Mouse (Mus musculus): ENCODE measurements at regions not wholly inside any gene's neighbourhood (a gene's known extent, or its start where the extent isn't known, plus 50 kb on each side); places are given as distances from the start of the nearest gene placed in this dataset.
A peak's percentile ranks its signal among the peaks of the same experiment; 100 is the strongest.

DNA sequence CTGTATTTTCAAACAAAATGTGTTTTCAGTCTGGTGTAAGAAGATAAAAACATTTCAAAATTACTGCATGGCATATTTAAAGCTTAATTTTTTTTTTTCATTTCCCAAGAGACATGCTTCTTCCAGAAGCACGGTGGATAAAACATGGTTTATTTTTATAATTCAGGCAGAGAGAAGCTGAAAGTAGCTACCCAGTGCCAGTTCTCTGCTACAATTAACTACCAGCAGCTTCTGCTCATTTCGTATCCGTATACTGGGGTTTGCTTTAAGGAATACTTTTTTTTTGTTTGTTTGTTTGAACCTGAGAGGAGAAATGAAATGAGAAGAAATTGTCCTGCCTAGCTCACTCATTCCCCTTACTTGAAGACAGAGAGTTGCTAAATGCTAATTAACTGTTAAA is 98.9 kb upstream of the Tmtc1 start:
- H3K27ac ChIP-seq (ENCODE audit: low read depth, low read length): no peak overlapping the region
- no peaks in the 10 kb centered on the region for H3K4me1 ChIP-seq (replicated peaks; ENCODE audit: control insufficient read depth, insufficient read depth, low read length)
- no peak overlapping the region for H3K4me3 ChIP-seq (ENCODE audit: low read depth, low read length)
- H3K9ac ChIP-seq (ENCODE audit: low read depth, low read length): no peak overlapping the region
- H3K4me2 ChIP-seq: no peak overlapping the region
- DNase-seq (ENCODE audit: low spot score) (no peak), ATAC-seq (replicated peaks; ENCODE audit: low FRiP score) (no peak)
- H3K27me3 ChIP-seq (replicated peaks; ENCODE audit: control insufficient read depth, insufficient read depth, low read length): no peaks in the 10 kb centered on the region
- H3K9me3 ChIP-seq (ENCODE audit: control insufficient read depth, low read length): no peaks in the 10 kb centered on the region
- no peaks in the 10 kb centered on the region for H3K36me3 ChIP-seq (ENCODE audit: control insufficient read depth, insufficient read depth, low read length)
- 72% methylated on average over 3 of the region's 3 CpGs for WGBS

DNA sequence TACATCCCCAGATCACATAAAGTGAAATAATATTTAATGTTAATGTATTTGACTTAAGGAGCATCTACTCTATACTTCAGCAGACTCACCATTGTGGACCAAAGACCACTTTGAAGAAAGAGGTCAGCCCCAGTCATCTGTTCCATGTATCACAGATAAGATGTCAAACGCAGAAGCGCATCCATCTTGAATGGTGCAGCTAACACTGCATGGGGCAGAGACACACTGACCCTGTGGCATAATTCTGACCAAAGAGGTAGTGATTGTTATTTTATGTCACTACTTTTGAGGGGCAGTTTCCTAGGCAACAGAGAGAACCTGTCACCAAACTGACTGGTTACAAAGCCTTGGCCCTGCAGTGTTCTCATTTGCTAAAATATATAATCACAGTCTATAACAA is 97.8 kb upstream of the Tmtc1 start:
- Histone ChIP-seq H3K4me3 (ENCODE audit: low read depth, low read length) (no peak overlapping the region), H3K9ac (ENCODE audit: low read depth, low read length) (no peak overlapping the region), H3K4me1 (replicated peaks; ENCODE audit: control insufficient read depth, insufficient read depth, low read length) (no peaks in the 10 kb centered on the region), H3K9me3 (ENCODE audit: control insufficient read depth, low read length) (no peaks in the 10 kb centered on the region), H3K4me2 (no peak overlapping the region), H3K27ac (ENCODE audit: low read depth, low read length) (no peak overlapping the region), H3K27me3 (replicated peaks; ENCODE audit: control insufficient read depth, insufficient read depth, low read length) (no peaks in the 10 kb centered on the region), H3K36me3 (ENCODE audit: control insufficient read depth, insufficient read depth, low read length) (no peaks in the 10 kb centered on the region)
- WGBS: 90% methylated on average over 2 of the region's 2 CpGs
- ATAC-seq (replicated peaks; ENCODE audit: low FRiP score) (no peak), DNase-seq (ENCODE audit: low spot score) (no peak)

DNA sequence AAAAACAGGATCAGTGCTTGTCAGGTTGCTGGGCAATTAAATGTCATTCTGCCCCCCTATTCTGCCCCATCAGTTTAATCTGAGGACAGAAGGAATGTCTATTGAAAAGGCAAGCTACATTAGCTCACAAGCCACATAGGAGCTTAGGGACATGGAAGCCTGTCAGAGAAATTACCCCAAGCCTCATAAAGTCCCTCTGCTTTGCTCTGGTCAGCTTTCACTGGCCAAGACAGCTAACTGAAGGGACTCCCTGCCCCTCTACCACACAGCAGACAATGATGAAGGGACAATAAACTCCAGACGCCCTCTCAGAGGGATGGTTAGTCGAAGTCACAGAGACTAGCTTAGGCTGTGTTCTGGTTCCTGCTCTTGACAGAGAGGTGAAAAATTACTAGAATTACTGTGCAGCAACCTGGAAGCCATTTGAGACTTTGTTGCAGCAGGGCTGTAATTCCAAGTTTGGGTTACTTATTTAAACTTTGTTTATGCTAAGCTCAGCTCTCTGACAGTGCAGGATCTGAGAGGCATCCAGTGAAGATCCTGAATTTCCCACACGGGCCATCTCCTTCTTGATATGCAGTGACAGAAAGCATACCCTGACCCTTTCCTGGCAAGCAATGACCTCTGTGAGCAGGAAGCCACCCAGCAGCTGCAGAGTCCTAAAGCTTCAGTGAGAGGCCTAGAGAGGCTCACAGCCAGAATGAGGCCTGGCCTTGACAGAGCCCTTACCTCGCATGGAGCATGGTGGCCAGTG is 95.2 kb upstream of the Tmtc1 start:
- Histone ChIP-seq H3K4me1 (replicated peaks; ENCODE audit: control insufficient read depth, insufficient read depth, low read length) (no peaks in the 10 kb centered on the region), H3K9me3 (ENCODE audit: control insufficient read depth, low read length) (no peaks in the 10 kb centered on the region), H3K9ac (ENCODE audit: low read depth, low read length) (no peak overlapping the region), H3K4me3 (ENCODE audit: low read depth, low read length) (no peak overlapping the region), H3K27ac (ENCODE audit: low read depth, low read length) (no peak overlapping the region), H3K27me3 (replicated peaks; ENCODE audit: control insufficient read depth, insufficient read depth, low read length) (no peaks in the 10 kb centered on the region), H3K36me3 (ENCODE audit: control insufficient read depth, insufficient read depth, low read length) (no peaks in the 10 kb centered on the region), H3K4me2 (no peak overlapping the region)
- DNase-seq (ENCODE audit: low spot score) (no peak), ATAC-seq (replicated peaks; ENCODE audit: low FRiP score) (no peak)
- WGBS: 54% methylated on average over 4 of the region's 4 CpGs

DNA sequence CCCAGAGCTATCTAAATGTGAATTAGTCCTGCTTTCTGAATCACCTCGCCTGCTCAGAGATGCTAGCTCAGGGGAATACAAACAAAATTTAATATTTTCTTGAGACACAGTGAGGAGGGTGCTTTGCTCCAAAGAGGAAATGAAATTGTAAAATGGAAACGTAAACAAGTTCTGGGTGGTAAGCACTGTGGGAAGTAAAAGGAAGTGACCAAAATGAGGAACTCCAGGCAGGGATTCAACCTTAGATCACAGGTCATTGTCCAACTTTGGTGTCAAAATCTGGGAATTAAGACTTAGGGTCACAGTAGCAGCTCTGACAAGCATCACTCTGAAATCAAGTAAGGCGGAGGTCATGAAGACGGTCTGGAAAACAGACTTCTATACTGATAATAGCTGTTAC is 90.2 kb upstream of the Tmtc1 start:
- Histone ChIP-seq H3K27me3 (replicated peaks; ENCODE audit: control insufficient read depth, insufficient read depth, low read length) (no peaks in the 10 kb centered on the region), H3K4me1 (replicated peaks; ENCODE audit: control insufficient read depth, insufficient read depth, low read length) (no peaks in the 10 kb centered on the region), H3K4me2 (no peak overlapping the region), H3K36me3 (ENCODE audit: control insufficient read depth, insufficient read depth, low read length) (no peaks in the 10 kb centered on the region), H3K9me3 (ENCODE audit: control insufficient read depth, low read length) (no peaks in the 10 kb centered on the region), H3K27ac (ENCODE audit: low read depth, low read length) (no peak overlapping the region), H3K9ac (ENCODE audit: low read depth, low read length) (no peak overlapping the region), H3K4me3 (ENCODE audit: low read depth, low read length) (no peak overlapping the region)
- ATAC-seq (replicated peaks; ENCODE audit: low FRiP score) (no peak), DNase-seq (ENCODE audit: low spot score) (no peak)
- 70% methylated on average over 4 of the region's 4 CpGs for WGBS

DNA sequence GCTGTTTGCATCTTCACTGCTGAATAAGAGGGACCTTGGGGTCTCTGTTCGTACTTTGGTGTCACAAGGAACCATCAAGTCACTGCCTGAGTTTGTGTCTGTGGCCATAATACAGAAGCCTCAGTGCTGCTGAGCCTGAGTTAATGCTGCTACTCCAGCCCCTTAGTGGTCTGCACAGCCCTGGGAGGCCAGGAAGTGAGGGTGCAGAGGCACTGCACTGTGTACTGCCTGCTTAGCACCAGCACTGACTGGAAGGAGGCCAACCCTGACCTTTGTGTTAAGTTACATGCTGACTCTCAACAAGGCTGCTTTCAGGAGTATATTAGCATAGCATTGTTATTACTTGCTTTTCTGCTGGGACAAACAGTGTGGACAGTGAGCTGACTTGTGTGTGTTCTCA is 86.9 kb upstream of the Tmtc1 start:
- H3K27ac ChIP-seq (ENCODE audit: low read depth, low read length): no peak overlapping the region
- no peaks in the 10 kb centered on the region for H3K9me3 ChIP-seq (ENCODE audit: control insufficient read depth, low read length)
- no peak overlapping the region for H3K4me3 ChIP-seq (ENCODE audit: low read depth, low read length)
- no peaks in the 10 kb centered on the region for H3K4me1 ChIP-seq (replicated peaks; ENCODE audit: control insufficient read depth, insufficient read depth, low read length)
- DNase-seq (ENCODE audit: low spot score): no peak
- no peaks in the 10 kb centered on the region for H3K27me3 ChIP-seq (replicated peaks; ENCODE audit: control insufficient read depth, insufficient read depth, low read length)
- H3K9ac ChIP-seq (ENCODE audit: low read depth, low read length): no peak overlapping the region
- WGBS: 81% methylated on average over 1 of the region's 1 CpGs
- ATAC-seq (replicated peaks; ENCODE audit: low FRiP score): no peak
- H3K4me2 ChIP-seq: no peak overlapping the region
- no peaks in the 10 kb centered on the region for H3K36me3 ChIP-seq (ENCODE audit: control insufficient read depth, insufficient read depth, low read length)

DNA sequence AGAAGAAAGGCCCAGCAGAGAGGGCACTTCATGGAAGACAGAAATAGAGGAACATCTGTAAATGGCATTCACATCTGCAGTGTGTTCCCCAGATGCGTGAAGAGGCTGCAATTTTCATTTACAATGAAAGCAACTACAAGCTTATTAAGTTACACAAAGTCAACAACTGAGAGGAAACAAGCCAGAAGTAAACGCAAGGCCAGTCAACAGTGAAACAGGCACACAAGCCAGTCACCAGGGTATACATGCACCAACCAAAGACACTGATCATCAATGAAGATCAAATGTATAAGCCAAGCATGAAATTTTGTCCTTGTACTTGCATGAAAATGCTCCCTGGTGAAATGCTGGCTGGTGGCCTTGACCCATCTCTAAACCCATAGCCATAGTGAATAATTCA is 84.4 kb upstream of the Tmtc1 start:
- ATAC-seq (replicated peaks; ENCODE audit: low FRiP score) (no peak), DNase-seq (ENCODE audit: low spot score) (no peak)
- H3K9me3 ChIP-seq (ENCODE audit: control insufficient read depth, low read length): no peaks in the 10 kb centered on the region
- no peak overlapping the region for H3K4me3 ChIP-seq (ENCODE audit: low read depth, low read length)
- H3K36me3 ChIP-seq (ENCODE audit: control insufficient read depth, insufficient read depth, low read length): no peaks in the 10 kb centered on the region
- WGBS: 81% methylated on average over 2 of the region's 2 CpGs
- no peak overlapping the region for H3K27ac ChIP-seq (ENCODE audit: low read depth, low read length)
- no peak overlapping the region for H3K9ac ChIP-seq (ENCODE audit: low read depth, low read length)
- no peaks in the 10 kb centered on the region for H3K4me1 ChIP-seq (replicated peaks; ENCODE audit: control insufficient read depth, insufficient read depth, low read length)
- H3K4me2 ChIP-seq: no peak overlapping the region
- no peaks in the 10 kb centered on the region for H3K27me3 ChIP-seq (replicated peaks; ENCODE audit: control insufficient read depth, insufficient read depth, low read length)

DNA sequence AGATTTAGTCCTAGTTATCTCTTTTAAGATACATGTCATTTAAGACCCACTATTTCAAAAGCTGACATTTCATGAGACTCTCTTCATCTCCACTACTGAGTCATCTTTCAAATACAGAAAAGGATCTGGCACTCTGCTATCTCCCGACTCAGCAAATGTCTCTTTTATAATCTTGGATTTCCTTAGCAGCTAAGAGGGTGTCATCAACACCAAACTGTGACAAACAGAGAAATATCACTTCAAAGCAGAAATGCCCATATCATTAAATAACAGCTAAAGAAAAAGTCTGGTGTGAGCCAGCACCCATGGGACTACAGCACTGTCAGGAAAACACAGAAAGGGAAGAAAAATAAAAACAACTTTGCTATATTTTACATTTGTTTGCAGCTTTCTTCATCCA is 78.7 kb upstream of the Tmtc1 start:
- no peak overlapping the region for H3K4me2 ChIP-seq
- H3K27ac ChIP-seq (ENCODE audit: low read depth, low read length): no peak overlapping the region
- H3K9ac ChIP-seq (ENCODE audit: low read depth, low read length): no peak overlapping the region
- no peak overlapping the region for H3K4me3 ChIP-seq (ENCODE audit: low read depth, low read length)
- ATAC-seq (replicated peaks; ENCODE audit: low FRiP score): no peak
- H3K4me1 ChIP-seq (replicated peaks; ENCODE audit: control insufficient read depth, insufficient read depth, low read length): no peaks in the 10 kb centered on the region
- DNase-seq (ENCODE audit: low spot score): no peak
- 42% methylated on average over 1 of the region's 1 CpGs for WGBS
- H3K27me3 ChIP-seq (replicated peaks; ENCODE audit: control insufficient read depth, insufficient read depth, low read length): no peaks in the 10 kb centered on the region
- H3K9me3 ChIP-seq (ENCODE audit: control insufficient read depth, low read length): no peaks in the 10 kb centered on the region
- no peaks in the 10 kb centered on the region for H3K36me3 ChIP-seq (ENCODE audit: control insufficient read depth, insufficient read depth, low read length)

DNA sequence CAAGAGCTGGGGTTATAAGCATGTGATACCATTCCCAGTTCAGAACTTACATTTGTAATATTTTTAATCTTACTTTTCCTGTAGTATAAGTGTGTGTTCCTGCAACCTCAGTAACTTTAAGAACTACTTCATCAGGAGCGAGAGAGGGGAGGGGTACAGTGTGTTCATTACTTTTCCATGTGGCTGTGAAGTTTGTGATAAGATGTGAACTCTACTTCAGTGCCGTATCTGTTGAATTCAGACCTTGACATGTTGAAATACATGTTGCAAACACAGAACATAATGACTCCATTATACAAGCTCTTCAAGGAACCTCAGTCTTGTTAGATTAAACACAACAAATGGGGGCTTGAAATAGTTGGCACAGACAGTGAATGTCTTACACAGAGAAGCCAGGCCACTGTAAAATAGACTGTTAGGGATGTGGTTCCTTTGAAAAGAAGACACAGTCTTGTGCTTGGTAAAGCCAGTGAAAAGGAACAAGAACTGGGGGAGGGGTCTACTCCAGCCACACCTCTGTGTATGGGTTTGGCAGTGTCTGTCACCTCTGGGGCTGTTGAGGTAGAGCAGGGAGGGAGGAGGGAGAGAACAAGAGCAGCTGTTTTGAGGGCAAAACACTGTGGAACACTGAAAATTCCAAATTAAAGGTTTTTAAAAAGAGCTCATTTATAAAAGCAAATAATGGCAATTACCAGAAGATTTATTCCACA is 73.5 kb upstream of the Tmtc1 start:
- Histone ChIP-seq H3K36me3 (ENCODE audit: control insufficient read depth, insufficient read depth, low read length) (no peaks in the 10 kb centered on the region), H3K27ac (ENCODE audit: low read depth, low read length) (peak overlapping the region; percentile 87), H3K4me3 (ENCODE audit: low read depth, low read length) (no peak overlapping the region), H3K4me2 (peak overlapping the region; percentile 44), H3K9me3 (ENCODE audit: control insufficient read depth, low read length) (no peaks in the 10 kb centered on the region), H3K4me1 (replicated peaks; ENCODE audit: control insufficient read depth, insufficient read depth, low read length) (peaks cover 34% of the 10 kb centered on the region), H3K9ac (ENCODE audit: low read depth, low read length) (no peak overlapping the region; the same call in 1 of the 2 replicates), H3K27me3 (replicated peaks; ENCODE audit: control insufficient read depth, insufficient read depth, low read length) (no peaks in the 10 kb centered on the region)
- DNase-seq (ENCODE audit: low spot score): no peak
- 55% methylated on average over 2 of the region's 2 CpGs for WGBS
- peak; percentile 84 for ATAC-seq (replicated peaks; ENCODE audit: low FRiP score)

DNA sequence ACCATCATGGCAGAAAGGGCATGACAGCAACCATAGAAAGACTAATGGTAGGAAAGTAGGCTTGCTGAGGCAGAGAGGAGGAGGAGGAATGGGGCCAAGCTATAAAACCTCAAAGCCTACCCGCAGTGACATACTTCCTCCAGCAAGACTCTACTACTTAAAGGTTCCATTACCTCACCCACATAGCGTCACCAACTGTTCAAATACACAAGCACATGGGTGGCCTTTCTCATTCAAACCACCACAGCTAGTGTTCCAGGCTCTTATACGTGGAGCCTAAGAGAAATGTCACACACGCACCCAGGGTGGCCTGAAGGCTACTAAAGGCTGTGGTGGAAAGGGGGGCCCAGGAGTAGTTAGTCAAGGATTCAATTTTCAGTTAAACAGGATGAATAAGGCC is 72.5 kb upstream of the Tmtc1 start:
- no peak for DNase-seq (ENCODE audit: low spot score)
- Histone ChIP-seq H3K27ac (ENCODE audit: low read depth, low read length) (no peak overlapping the region), H3K4me1 (replicated peaks; ENCODE audit: control insufficient read depth, insufficient read depth, low read length) (peaks cover 36% of the 10 kb centered on the region)

More for the DNA sequence above, 72.5 kb upstream of the Tmtc1 start:
- 77% methylated on average over 4 of the region's 4 CpGs for WGBS
- H3K9ac ChIP-seq (ENCODE audit: low read depth, low read length): no peak overlapping the region
- no peaks in the 10 kb centered on the region for H3K27me3 ChIP-seq (replicated peaks; ENCODE audit: control insufficient read depth, insufficient read depth, low read length)
- no peak overlapping the region for H3K4me2 ChIP-seq
- H3K9me3 ChIP-seq (ENCODE audit: control insufficient read depth, low read length): no peaks in the 10 kb centered on the region
- no peaks in the 10 kb centered on the region for H3K36me3 ChIP-seq (ENCODE audit: control insufficient read depth, insufficient read depth, low read length)
- no peak overlapping the region for H3K4me3 ChIP-seq (ENCODE audit: low read depth, low read length)
- ATAC-seq (replicated peaks; ENCODE audit: low FRiP score): no peak
